Mouse (Mus musculus) liver (tissue): ENCODE measurements around the gene Pfkm.
A peak's percentile ranks its signal among the peaks of the same experiment; 100 is the strongest.

Source experiments
- DNase-seq: peaks from one replicate; pipeline ENCODE4 v3.0.0-alpha.2; 2020; ENCODE audit warnings: mixed read lengths

Gene Pfkm

DNA sequence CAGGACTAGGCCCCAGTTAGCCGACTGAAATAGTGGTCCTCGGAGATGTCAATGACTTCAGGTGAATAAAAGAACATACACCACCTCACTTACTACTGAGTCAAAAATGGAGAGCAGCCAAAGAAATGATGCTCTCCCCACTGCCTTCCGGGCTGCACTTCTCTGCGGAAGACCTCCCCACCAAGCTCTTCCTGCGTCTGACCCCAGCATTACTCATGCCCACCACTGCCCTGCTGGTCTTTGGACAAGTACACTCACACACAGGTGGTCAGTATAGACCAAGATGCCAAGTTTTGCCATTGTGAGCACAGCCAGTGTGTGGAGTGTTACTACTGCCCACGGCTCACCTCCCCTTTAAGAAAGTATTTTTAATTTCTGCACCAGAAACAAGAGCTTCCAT is 10.0 kb downstream of the Pfkm start:
- DNase-seq, result no peak

DNA sequence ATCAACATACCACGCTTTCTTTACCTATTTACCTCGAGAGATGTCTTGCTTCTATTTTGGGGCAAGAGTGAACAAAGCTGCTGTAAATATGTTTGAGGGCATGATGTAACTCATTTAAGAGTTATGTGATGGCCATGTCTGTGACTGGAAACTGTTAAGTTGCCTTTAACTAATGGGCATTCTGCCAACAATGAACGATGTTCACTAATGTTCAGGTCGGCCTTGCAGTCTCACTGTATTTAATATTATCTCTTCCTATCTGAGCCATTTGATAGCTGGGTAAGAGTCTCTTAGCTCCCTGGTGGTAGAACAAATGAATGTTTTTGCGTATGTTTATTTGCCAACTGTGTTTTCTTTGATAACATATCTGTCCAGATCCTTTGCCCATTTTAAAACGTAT is 14.1 kb downstream of the Pfkm start:
- DNase-seq, result no peak

DNA sequence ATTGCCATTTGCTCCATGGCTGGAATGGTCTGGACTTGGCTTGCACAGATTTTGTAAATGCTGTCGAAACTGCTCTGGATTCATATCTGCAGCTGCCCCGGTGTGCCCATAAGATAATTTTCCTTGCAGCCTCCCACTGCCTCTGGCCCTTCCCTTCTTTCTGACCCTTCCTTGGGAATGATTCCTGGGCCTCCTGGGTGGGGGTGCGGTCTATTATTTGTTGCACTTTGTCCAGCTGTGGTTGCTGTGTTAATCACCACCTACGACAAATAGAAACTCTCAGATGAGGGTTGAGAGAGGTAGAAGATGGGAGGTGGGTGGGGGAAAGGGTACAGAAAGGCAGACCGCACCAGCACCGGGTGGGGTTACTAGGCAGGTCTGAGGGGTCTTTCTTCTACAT is 14.8 kb downstream of the Pfkm start:
- DNase-seq, result no peak

DNA sequence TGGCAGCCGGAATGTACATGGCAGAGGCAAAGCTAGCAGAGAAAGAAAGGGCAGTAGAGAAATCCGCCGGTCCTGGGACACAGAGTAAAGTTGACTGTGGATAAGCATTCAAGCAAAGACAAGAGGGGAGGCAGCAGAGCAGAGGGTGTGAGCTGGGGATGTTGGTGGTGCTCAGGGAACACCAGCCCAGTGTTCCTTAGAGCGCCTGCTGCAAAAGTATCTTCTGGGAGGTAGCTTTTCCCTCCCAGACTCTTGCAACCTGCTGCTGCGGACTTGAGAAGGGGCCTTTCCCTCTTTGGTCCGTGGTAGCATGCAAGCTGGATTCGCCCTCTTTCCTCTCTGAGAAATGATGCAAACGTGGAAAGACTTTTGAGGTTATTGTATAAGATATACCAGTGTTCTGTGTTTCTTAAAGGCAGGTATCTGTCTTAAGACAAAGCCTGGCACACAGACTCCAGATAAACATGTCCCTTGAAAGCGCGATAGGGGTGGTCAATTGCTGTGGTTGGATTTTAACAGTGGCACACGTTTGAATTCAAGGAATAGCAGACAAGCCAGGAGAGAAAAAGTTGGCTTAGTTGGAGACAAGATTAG is 15.4 kb downstream of the Pfkm start:
- no peak for DNase-seq

- DNase-seq, result peak; percentile 91
These were observed 16.1 kb downstream of the Pfkm start for GRCm38 (mm10) chr15:98108297-98109152.

GRCm38 (mm10) chr15:98111791-98112190 is 19.4 kb downstream of the Pfkm start:
- peak; percentile 20 for DNase-seq

GRCm38 (mm10) chr15:98114098-98114851 is 21.9 kb downstream of the Pfkm start:
- DNase-seq, result no peak

DNA sequence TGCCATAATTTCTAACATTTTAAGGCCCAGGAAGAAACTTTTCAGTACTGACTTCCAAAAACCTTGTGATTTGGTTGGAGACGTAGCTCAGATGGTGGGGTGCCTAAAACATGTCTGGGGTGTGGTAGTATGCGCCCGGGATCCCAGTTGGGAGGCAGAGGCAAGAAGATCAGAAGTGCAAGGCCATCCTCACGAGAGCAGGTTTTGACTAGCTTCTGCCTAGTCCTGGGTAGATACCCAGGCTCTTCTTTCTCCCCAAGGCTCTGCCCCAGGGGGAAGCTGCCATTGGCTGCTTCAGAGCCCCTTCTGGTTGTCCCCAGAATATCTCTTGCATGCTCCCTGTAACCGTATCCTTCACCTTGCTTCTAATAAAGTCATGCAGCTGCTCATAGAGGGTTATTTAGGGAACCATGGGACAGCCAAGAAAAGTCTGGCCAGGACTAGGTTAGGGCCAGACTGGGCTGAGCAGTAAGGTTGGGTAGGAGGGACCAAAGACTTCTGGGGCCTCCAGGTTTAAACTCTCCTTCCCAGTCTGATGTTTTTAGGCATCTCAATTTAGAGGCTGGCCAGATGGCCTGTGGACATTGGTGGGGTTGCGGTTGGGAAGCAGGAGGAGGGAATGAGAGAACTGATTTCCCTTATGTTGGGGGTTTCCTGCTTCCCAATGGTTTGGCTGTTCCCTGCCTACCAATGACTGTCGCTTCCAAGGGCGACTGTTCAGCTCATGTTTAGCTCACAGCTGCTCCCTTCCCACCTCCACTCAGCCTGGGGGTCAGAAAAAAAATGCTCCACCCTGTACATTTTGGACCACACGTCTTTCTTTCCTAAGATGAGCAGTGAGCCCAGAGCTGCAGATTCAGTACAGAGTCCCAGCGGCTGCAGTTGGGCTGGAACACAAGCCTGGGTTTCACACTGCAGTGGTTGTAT is 22.7 kb downstream of the Pfkm start:
- DNase-seq, result no peak

GRCm38 (mm10) chr15:98115779-98116163 is 23.4 kb downstream of the Pfkm start:
- DNase-seq, result no peak

- peak; percentile 59 for DNase-seq
These were observed 23.9 kb downstream of the Pfkm start for GRCm38 (mm10) chr15:98116287-98116686.

DNA sequence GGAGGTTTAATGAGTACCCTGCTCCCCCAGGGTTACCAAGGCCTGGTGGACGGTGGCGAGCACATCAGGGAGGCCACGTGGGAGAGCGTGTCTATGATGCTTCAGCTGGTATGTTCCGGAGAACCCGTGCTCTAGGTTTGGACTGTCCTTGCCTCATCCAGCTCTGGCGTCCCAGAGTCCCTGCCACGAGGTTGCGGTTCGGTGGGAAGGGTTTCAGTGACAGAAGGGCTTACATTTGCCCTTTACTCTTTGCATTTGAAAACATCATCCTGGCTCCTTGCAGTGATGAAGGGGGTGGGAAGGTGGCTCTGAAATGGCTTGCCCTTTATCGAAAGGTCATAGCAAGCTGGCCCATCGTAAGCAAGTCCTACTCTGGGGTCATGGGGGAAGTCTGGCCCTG is 27.0 kb downstream of the Pfkm start:
- DNase-seq, result no peak

- no peak for DNase-seq
These were observed 28.4 kb downstream of the Pfkm start for GRCm38 (mm10) chr15:98120831-98121230.

DNA sequence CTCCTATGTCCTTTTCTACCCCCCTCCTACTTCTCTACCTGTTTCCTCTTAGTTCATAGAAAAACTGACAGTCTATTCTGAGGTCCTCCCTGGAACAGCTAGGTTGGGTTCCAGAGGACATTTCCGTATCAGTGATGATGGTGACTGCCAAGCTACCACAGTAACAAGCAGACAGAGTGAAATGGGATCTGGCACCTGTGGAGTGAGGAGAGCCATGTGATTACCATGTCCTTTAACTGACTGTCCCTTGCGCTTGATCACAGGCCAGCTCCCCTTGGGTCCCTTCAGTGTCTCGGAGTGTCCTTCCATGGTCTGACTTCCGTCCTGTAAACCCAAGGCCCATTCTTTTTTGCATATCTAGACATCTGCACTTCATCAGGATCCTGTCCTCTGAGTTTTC is 38.6 kb downstream of the Pfkm start:
- DNase-seq, result no peak

- no peak for DNase-seq
These were observed 39.1 kb downstream of the Pfkm start for GRCm38 (mm10) chr15:98131451-98131850.

DNA sequence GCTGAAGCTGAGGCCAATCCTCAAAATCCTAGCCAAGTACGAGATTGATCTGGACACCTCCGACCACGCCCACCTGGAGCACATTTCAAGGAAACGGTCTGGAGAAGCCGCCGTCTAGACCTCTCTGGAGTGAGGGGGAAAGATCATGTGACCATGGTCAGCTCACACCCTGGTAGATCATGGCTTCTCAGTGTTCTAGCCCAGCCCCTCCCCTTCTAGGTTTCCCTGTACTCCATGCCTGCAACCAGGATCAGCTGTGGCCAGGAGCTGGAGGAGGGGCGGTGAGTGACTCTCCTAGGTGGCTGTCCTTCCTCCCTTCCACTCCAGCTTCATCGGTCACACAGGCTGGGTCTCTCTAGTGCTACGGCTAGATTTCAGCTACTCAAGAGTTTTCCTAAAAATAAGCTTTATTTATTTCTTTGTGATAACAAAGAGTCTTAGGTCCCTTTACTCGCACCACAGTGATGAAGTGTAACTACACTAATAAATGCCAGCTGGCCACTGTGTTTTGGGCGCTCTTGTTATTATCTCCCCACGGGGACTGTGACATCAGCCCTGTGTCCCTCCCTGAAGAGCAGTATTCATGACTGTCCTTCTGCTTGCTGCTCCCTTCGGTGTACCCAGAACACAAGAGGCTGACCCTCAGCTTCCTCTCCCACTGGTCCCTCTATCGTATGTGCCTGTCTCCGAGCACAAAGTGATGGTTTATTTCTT is 39.7 kb downstream of the Pfkm start:
- no peak for DNase-seq

- no peak for DNase-seq
These were observed 41.1 kb downstream of the Pfkm start for GRCm38 (mm10) chr15:98133471-98133870.

DNA sequence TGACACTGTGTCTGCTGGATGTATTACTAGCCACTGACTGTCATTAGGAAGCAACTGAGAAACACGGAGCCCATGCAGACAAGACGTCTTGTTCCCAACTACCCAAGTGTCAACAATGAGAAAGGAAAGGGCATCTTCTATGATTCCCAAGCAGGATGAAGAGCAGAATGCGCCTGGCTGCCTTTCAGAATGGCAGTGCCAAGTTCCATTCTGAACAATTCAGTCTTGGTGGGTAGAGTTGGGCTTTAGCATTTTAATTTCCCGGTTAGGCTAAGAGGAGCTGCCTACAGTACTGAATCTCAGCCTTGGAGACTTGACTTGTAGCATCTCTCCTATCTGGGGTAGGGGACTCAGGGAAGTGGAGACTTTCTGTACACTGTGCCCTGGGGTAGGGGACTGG is 41.6 kb downstream of the Pfkm start:
- DNase-seq, result no peak

- no peak for DNase-seq
These were observed 42.3 kb downstream of the Pfkm start for GRCm38 (mm10) chr15:98134666-98135065.

- DNase-seq, result no peak
These were observed 43.3 kb downstream of the Pfkm start for GRCm38 (mm10) chr15:98135671-98136070.

DNA sequence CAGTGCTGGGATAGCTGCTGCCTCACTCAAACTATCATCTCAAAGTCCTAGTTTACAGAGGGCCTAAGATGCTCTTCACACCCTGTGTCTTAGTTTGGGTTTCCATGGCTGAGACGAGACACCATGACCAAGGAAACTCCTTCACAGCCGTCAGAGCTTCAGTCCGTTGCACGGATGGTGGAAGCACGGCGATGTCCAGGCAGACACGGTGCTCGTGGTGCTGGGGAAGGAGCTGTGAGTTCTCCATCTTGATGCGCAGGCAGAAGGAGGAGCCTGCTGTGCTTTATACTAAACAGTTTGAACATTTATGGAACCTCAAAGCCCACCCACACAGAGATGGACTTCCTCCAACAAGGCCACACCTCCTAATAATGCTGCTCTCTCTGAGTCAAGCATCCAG is 44.5 kb downstream of the Pfkm start:
- no peak for DNase-seq

- DNase-seq, result peak; percentile 2
These were observed 47.4 kb downstream of the Pfkm start for GRCm38 (mm10) chr15:98139763-98140162.

GRCm38 (mm10) chr15:98140809-98141208 is 48.4 kb downstream of the Pfkm start:
- no peak for DNase-seq
